Mouse (Mus musculus): ENCODE measurements at regions not wholly inside any gene's neighbourhood (a gene's known extent, or its start where the extent isn't known, plus 50 kb on each side); places are given as distances from the start of the nearest gene placed in this dataset.

DNA sequence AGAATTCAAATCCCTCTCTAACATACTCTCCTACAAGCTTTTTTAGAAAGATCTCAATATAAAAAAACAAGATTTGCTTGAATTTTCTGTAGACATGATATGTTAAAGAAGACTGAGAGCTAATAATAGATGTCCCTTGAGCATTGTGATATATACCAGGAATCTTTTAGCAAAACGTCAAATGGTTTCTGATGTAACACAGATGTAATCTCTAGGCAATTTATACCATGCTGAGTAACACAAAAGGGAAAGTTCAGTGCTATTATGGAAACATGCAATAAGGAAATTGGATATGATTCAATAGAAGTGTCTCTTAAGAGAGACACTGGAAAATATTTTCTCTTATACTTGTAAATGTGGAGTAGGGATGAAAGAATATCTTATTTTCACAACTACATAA, 434.8 kb upstream of the Fsip2 start:
- no peak for DNase-seq
- TF ChIP-seq CTCF (IDR thresholded peaks at IDR 0.05): no peak
- intact Hi-C loops (cut with DNase I): no loop called here
- Histone ChIP-seq H3K4me3 (no peak overlapping the region), H3K27ac (no peak overlapping the region)

DNA sequence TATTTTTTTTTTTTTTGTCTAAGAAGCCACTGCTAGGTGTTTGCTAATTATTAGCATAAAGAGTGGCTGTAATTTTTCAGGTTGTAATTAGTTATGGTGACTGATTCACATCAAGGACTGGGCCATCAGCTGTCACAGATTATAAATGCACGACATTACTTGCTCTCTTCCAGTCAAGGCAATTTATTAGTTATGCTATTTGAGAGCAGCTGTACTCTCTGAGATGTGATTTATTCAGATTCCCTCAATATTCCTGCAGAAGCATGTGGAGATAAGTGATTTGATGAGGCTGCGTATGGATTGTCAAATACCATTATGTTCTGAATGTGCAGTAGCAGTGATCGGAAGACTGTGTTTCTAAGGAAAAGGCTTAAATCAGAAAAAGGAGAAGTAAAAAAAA, 428.3 kb upstream of the Fsip2 start:
- no peak overlapping the region for H3K4me3 ChIP-seq
- TF ChIP-seq CTCF (IDR thresholded peaks at IDR 0.05): no peak
- DNase-seq: no peak

GRCm38 (mm10) chr2:82519951-82520350, 423.5 kb upstream of the Fsip2 start:
- intact Hi-C loops (cut with DNase I): no loop called here
- no peak for TF ChIP-seq CTCF (IDR thresholded peaks at IDR 0.05)
- Histone ChIP-seq H3K4me3 (no peak overlapping the region), H3K27ac (no peak overlapping the region)
- DNase-seq: no peak

More for the DNA sequence above, 428.3 kb upstream of the Fsip2 start:
- intact Hi-C loops (cut with DNase I): no loop called here
- no peak overlapping the region for H3K27ac ChIP-seq

GRCm38 (mm10) chr2:82538958-82539357, 404.5 kb upstream of the Fsip2 start:
- no peak for DNase-seq
- intact Hi-C loops (cut with DNase I): no loop called here
- TF ChIP-seq CTCF (IDR thresholded peaks at IDR 0.05): no peak
- H3K4me3 ChIP-seq: no peak overlapping the region
- no peak overlapping the region for H3K27ac ChIP-seq

GRCm38 (mm10) chr2:82540676-82541075, 402.8 kb upstream of the Fsip2 start:
- DNase-seq: no peak
- TF ChIP-seq CTCF (IDR thresholded peaks at IDR 0.05): no peak
- intact Hi-C loops (cut with DNase I): no loop called here
- no peak overlapping the region for H3K4me3 ChIP-seq
- no peak overlapping the region for H3K27ac ChIP-seq

GRCm38 (mm10) chr2:82570358-82570757, 373.1 kb upstream of the Fsip2 start:
- no peak overlapping the region for H3K27ac ChIP-seq
- TF ChIP-seq CTCF (IDR thresholded peaks at IDR 0.05): 0 out of 2 replicates have a peak, but pooled peaks have one; percentile 1
- intact Hi-C loops (cut with DNase I): no loop called here
- no peak overlapping the region for H3K4me3 ChIP-seq
- no peak for DNase-seq

GRCm38 (mm10) chr2:82572099-82572498, 371.3 kb upstream of the Fsip2 start:
- intact Hi-C loops (cut with DNase I): no loop called here
- H3K4me3 ChIP-seq: no peak overlapping the region
- no peak overlapping the region for H3K27ac ChIP-seq
- TF ChIP-seq CTCF (IDR thresholded peaks at IDR 0.05): no peak
- DNase-seq: no peak

- TF ChIP-seq CTCF (IDR thresholded peaks at IDR 0.05): no peak
- intact Hi-C loops (cut with DNase I): no loop called here
- Histone ChIP-seq H3K4me3 (no peak overlapping the region), H3K27ac (no peak overlapping the region)
- no peak for DNase-seq
Observed at GRCm38 (mm10) chr2:82573841-82574240, 369.6 kb upstream of the Fsip2 start.

DNA sequence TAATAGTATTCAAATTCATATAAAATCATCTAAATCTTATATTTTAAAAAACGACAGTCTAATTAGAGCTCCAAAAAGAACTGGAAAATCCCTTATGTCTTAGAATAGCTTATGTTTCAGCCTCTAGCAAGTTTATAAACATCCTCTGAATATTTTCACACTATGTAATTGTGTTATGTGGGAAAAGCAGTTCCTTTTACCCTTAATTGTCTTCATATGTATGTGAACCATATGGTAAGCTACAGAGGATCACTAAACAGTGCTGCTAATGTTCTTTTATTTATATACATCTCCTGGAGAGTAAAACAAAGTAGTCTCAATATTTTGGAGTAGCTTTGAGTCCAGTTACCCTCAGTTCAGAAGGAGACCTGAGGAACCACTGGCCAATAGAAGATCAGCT, 363.8 kb upstream of the Fsip2 start:
- no peak overlapping the region for H3K4me3 ChIP-seq
- DNase-seq: no peak
- no peak for TF ChIP-seq CTCF (IDR thresholded peaks at IDR 0.05)
- intact Hi-C loops (cut with DNase I): no loop called here
- H3K27ac ChIP-seq: no peak overlapping the region

- intact Hi-C loops (cut with DNase I): no loop called here
- no peak for TF ChIP-seq CTCF (IDR thresholded peaks at IDR 0.05)
Observed at GRCm38 (mm10) chr2:82616185-82616584, 327.2 kb upstream of the Fsip2 start.

GRCm38 (mm10) chr2:82620553-82620952, 322.9 kb upstream of the Fsip2 start:
- no peak for TF ChIP-seq CTCF (IDR thresholded peaks at IDR 0.05)
- no peak for DNase-seq
- H3K4me3 ChIP-seq: no peak overlapping the region
- H3K27ac ChIP-seq: no peak overlapping the region
- intact Hi-C loops (cut with DNase I): no loop called here

More at GRCm38 (mm10) chr2:82616185-82616584, 327.2 kb upstream of the Fsip2 start:
- Histone ChIP-seq H3K27ac (no peak overlapping the region), H3K4me3 (no peak overlapping the region)
- no peak for DNase-seq

DNA sequence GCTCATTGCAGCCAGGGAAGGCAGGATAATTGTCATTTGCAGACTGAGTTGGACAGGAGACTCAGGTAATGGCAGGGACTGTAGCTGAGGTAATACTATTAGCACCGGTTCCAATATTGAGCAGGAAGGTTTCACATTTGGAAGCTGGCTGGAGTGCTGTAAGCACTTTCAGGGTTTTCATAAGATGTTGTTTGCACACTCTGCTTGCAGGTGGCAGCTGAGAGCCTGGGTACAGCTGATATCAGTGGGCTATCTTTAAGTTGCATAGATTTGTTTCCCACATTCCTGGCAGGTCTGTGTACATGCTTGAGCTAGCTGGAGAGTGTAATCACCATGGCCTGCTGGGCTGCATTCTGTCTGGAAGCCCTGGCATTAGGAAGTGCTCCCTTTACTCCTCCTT, 299.0 kb upstream of the Fsip2 start:
- intact Hi-C loops (cut with DNase I): no loop called here
- no peak for TF ChIP-seq CTCF (IDR thresholded peaks at IDR 0.05)
- H3K4me3 ChIP-seq: no peak overlapping the region
- no peak for DNase-seq
- no peak overlapping the region for H3K27ac ChIP-seq
